Mouse (Mus musculus) myocyte (in vitro differentiated cells): ENCODE data around the gene Slc2a9. TPM values are rescaled to one million over a fixed set of nuclear protein-coding genes. Genes with fewer than 3 reads are reported as not detected.
A peak's percentile ranks its signal among the peaks of the same experiment; 100 is the strongest.

Experiments used
- H3K27me3 ChIP-seq: one replicate; pipeline ENCODE4 v1.6.1; 2011; ENCODE audit not compliant: control insufficient read depth, insufficient read depth, insufficient read length
- H3K36me3 ChIP-seq: one replicate; pipeline ENCODE4 v1.6.1; 2011; ENCODE audit not compliant: control insufficient read depth, insufficient read depth
- H3K4me2 ChIP-seq: one replicate; pipeline ENCODE4 v1.6.1; 2011; ENCODE audit warnings: low read depth, control low read depth
- H3K4me3 ChIP-seq: one replicate; pipeline ENCODE4 v1.5.1; 2011; ENCODE audit warnings: mild to moderate bottlenecking, control low read depth, moderate library complexity
- H3K79me2 ChIP-seq: one replicate; pipeline ENCODE4 v1.6.1; 2011; ENCODE audit not compliant: control insufficient read depth, insufficient read depth
- H3ac ChIP-seq: one replicate; pipeline ENCODE4 v1.6.1; 2011; ENCODE audit not compliant: control insufficient read depth, insufficient read length
- CEBPB ChIP-seq: IDR thresholded peaks from 2 replicates; pipeline ENCODE4 v1.6.1; 2011; ENCODE audit warnings: mild to moderate bottlenecking, moderate library complexity; ENCODE audit not compliant: poor library complexity, insufficient read depth, severe bottlenecking
- E2F4 ChIP-seq: IDR thresholded peaks from one replicate; pipeline ENCODE4 v1.6.1; 2011; ENCODE audit warnings: mild to moderate bottlenecking, control low read depth, moderate library complexity; ENCODE audit not compliant: insufficient read depth
- MAX ChIP-seq: IDR thresholded peaks from one replicate; pipeline ENCODE4 v1.6.1; 2011; ENCODE audit warnings: low read depth, mild to moderate bottlenecking, control low read depth
- MYOD1 ChIP-seq, 3 experiments: IDR thresholded peaks; one replicate each; pipeline ENCODE4 v1.6.1; 2011; ENCODE audit warnings: control low read depth in 2 of 3, low read depth in 2 of 3, mild to moderate bottlenecking in 2 of 3, moderate library complexity in 1 of 3; ENCODE audit not compliant: insufficient read length in 2 of 3, control insufficient read depth in 1 of 3
- MYOG ChIP-seq, 3 experiments: IDR thresholded peaks; one replicate each; pipeline ENCODE4 v1.6.1; 2011; ENCODE audit warnings: control low read depth in 2 of 3, low read depth in 2 of 3, mild to moderate bottlenecking in 2 of 3; ENCODE audit not compliant: insufficient read length in 2 of 3, control insufficient read depth in 1 of 3, insufficient read depth in 1 of 3
- POLR2A ChIP-seq: IDR thresholded peaks from one replicate; pipeline ENCODE4 v1.6.1; 2011; ENCODE audit warnings: low read depth, mild to moderate bottlenecking, control low read depth, moderate library complexity; ENCODE audit not compliant: insufficient read length
- POLR2AphosphoS2 ChIP-seq: IDR thresholded peaks from one replicate; pipeline ENCODE4 v1.6.1; 2011; ENCODE audit warnings: low read depth, control low read depth; ENCODE audit not compliant: insufficient read length
- REST ChIP-seq: IDR thresholded peaks from one replicate; pipeline ENCODE4 v1.6.1; 2011; ENCODE audit warnings: mild to moderate bottlenecking, control low read depth, moderate library complexity; ENCODE audit not compliant: insufficient read depth, insufficient read length
- SRF ChIP-seq: IDR thresholded peaks from one replicate; pipeline ENCODE4 v1.6.1; 2011; ENCODE audit warnings: low read depth; ENCODE audit not compliant: control insufficient read depth, insufficient read length
- TCF12 ChIP-seq: IDR thresholded peaks from one replicate; pipeline ENCODE4 v1.6.1; 2011; ENCODE audit warnings: mild to moderate bottlenecking, control low read depth; ENCODE audit not compliant: poor library complexity, insufficient read depth, severe bottlenecking
- TCF3 ChIP-seq: IDR thresholded peaks from one replicate; pipeline ENCODE4 v1.6.1; 2011; ENCODE audit warnings: low read depth, control low read depth; ENCODE audit not compliant: insufficient read length
- USF1 ChIP-seq: IDR thresholded peaks from one replicate; pipeline ENCODE4 v1.6.1; 2011; ENCODE audit warnings: low read depth, mild to moderate bottlenecking, control low read depth, moderate library complexity
- polyA plus RNA-seq: library from polyadenylated mRNA; unstranded; fragments of >200 nt; fragmentation: generic; extraction: Trizol; gene quantifications from one replicate; pipeline ENCODE4 v1.2.1, GENCODE M21; 2012; ENCODE audit warnings: missing spikeins

Gene Slc2a9
- polyA plus RNA-seq, 1 experiment: 1.1 TPM

GRCm38 (mm10) chr5:38307255-38308101, 195.5 kb downstream of the Slc2a9 start:
- TF ChIP-seq USF1: no peak
- no peak for TF ChIP-seq E2F4
- TF ChIP-seq CEBPB: no peak
- no peak for TF ChIP-seq MAX
- no peak for TF ChIP-seq POLR2AphosphoS2
- TF ChIP-seq TCF3: no peak
- no peak for TF ChIP-seq TCF12
- TF ChIP-seq REST: no peak
- TF ChIP-seq POLR2A: no peak
- no peak for TF ChIP-seq MYOG (IDR thresholded peaks at IDR 0.05; ENCODE audit: control insufficient read depth in 1 of 3, insufficient read depth in 1 of 3, insufficient read length in 2 of 3, low read depth in 2 of 3)
- TF ChIP-seq SRF: no peak
- Histone ChIP-seq H3K4me3 (no peak overlapping the region), H3K79me2 (no peaks in the 10 kb centered on the region), H3K36me3 (no peaks in the 10 kb centered on the region), H3K27me3 (no peaks in the 10 kb centered on the region), H3ac (no peak overlapping the region), H3K4me2 (peak overlapping the region; percentile 83)

GRCm38 (mm10) chr5:38305241-38305640, 197.7 kb downstream of the Slc2a9 start:
- TF ChIP-seq MAX (no peak), MYOD1 (IDR thresholded peaks at IDR 0.05; ENCODE audit: control insufficient read depth in 1 of 3, insufficient read length in 2 of 3, low read depth in 2 of 3) (no peak)
- H3K4me3 ChIP-seq: no peak overlapping the region
- no peak overlapping the region for H3K4me2 ChIP-seq
- no peaks in the 10 kb centered on the region for H3K36me3 ChIP-seq
- no peak overlapping the region for H3ac ChIP-seq
- H3K79me2 ChIP-seq: no peaks in the 10 kb centered on the region
- no peaks in the 10 kb centered on the region for H3K27me3 ChIP-seq

- TF ChIP-seq SRF: no peak
- TF ChIP-seq E2F4: no peak
- no peak for TF ChIP-seq POLR2AphosphoS2
- no peak for TF ChIP-seq USF1
- peak in 1 of 3 experiments; percentile 18 for TF ChIP-seq MYOG (IDR thresholded peaks at IDR 0.05; ENCODE audit: control insufficient read depth in 1 of 3, insufficient read depth in 1 of 3, insufficient read length in 2 of 3, low read depth in 2 of 3)
- TF ChIP-seq MYOD1 (IDR thresholded peaks at IDR 0.05; ENCODE audit: control insufficient read depth in 1 of 3, insufficient read length in 2 of 3, low read depth in 2 of 3): peak in 2 of 3 experiments; percentile 38 to 69
- no peak for TF ChIP-seq TCF3
- TF ChIP-seq POLR2A: no peak
- no peak for TF ChIP-seq MAX
- no peak for TF ChIP-seq CEBPB
- TF ChIP-seq TCF12: peak; percentile 7
- TF ChIP-seq REST: no peak
- peak overlapping the region; percentile 73 for H3K4me2 ChIP-seq
- no peak overlapping the region for H3ac ChIP-seq
- no peaks in the 10 kb centered on the region for H3K79me2 ChIP-seq
- H3K27me3 ChIP-seq: no peaks in the 10 kb centered on the region
- no peaks in the 10 kb centered on the region for H3K36me3 ChIP-seq
- no peak overlapping the region for H3K4me3 ChIP-seq
These were observed 200.3 kb downstream of the Slc2a9 start for GRCm38 (mm10) chr5:38302651-38303050.

- Histone ChIP-seq H3ac (no peak overlapping the region), H3K36me3 (no peaks in the 10 kb centered on the region), H3K4me3 (no peak overlapping the region), H3K4me2 (peak overlapping the region; percentile 73), H3K79me2 (no peaks in the 10 kb centered on the region), H3K27me3 (no peaks in the 10 kb centered on the region)
- TF ChIP-seq MYOG (IDR thresholded peaks at IDR 0.05; ENCODE audit: control insufficient read depth in 1 of 3, insufficient read depth in 1 of 3, insufficient read length in 2 of 3, low read depth in 2 of 3) (no peak), MYOD1 (IDR thresholded peaks at IDR 0.05; ENCODE audit: control insufficient read depth in 1 of 3, insufficient read length in 2 of 3, low read depth in 2 of 3) (peak in 2 of 3 experiments; percentile 63 to 76), TCF12 (peak; percentile 6), POLR2A (no peak), USF1 (no peak)
These were observed 201.1 kb downstream of the Slc2a9 start for GRCm38 (mm10) chr5:38301761-38302411.

Other genes with a start within 250 kb of the Slc2a9 start
- gene Tmem128, start 243.0 kb downstream of the Slc2a9 start, polyA plus RNA-seq: 24.0 TPM
- 0.10 TPM for gene Otop1, start 227.2 kb downstream of the Slc2a9 start, polyA plus RNA-seq
- gene Drd5, start 183.8 kb downstream of the Slc2a9 start, polyA plus RNA-seq: not detected
- gene Wdr1, start 60.1 kb upstream of the Slc2a9 start, polyA plus RNA-seq: 130 TPM
- 3.1 TPM for gene Zfp518b, start 181.7 kb upstream of the Slc2a9 start, polyA plus RNA-seq